Mouse (Mus musculus) lung, postnatal 14 days (tissue): Measurements from ENCODE around the gene Sort1.
A peak's percentile ranks its signal among the peaks of the same experiment; 100 is the strongest.

ENCODE experiments used
- DNase-seq: peaks from one replicate; pipeline ENCODE4 v3.0.0; 2021

The Sort1 gene

DNA sequence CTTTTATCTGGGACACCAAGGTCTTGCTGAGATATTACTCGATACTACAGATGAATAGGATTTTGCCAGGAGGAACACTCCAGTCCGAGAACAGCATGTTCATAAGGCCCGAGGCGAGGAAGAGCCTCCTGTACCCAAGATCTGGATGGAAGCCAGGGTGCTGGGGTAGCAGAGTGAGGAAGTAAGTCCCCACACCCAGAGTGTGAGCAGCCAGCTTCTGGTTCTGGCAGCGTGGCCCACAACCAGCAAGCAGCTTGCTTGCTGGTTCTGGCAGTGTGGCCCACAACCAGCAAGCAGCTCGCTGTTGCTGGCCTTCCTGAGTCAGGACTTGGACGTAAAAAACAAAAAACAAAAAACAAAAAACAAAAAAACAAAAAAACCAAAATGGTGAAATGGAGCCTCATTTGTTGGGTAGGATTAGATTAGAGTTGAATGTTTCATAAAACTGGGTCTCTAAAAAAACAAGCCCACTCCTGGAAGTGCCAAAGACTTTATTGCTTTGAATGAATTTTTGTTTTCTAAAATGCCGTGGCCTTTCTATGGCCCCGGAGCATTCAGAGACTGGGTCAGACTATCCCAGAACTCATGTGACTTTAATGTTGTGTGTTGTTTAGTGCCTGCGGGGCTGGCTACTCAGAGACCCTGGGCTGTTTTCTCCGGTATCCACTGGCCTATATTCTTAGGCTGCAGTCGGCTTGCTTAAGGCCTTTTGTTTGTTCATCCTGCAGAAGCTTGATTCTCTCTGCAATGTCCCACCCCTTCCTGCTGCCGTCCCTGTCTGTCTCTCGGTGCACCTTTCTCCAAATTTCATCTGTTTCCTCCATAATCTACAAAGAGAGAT, 11.7 kb downstream of the Sort1 start:
- peak; percentile 80 for DNase-seq

DNA sequence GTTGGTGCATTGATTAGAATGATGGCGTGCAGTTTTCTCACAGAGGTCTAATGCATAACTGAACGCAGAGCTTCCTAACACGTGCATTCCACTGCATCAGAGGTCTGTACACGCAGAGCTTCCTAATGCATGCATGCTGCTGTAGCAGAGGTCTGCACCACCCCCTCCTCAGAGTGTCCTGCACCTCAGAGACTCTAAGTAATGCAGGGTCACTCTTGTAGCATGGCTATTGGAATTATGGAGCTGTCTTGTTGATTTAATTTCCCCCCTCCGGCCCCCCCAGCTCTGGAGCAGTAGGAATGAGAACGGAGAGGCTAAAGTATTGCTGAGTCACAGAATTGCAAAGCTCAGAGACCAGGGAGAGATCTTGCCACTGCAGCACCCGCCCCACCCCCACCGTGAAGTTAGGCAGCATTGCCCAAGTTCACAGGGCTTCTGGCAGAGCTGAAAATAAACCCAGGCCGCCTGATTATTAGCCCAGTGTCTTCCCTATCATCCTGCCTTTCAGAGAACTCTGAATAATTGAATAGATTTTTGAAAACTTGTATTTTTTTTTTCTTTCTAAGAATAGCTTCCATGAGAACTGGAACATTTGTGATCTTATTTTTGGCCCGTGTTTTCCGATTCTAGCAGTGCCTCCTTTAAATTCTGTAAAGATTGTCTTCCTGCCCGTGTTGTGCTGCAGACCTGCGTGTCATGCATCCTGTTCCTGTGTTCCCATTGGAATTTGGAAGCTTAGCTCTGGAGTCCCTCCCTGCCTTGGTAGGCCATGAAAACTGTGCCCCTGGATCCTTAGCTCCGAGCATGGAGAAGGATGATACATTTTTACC, 12.6 kb downstream of the Sort1 start:
- DNase-seq: peak; percentile 66

DNA sequence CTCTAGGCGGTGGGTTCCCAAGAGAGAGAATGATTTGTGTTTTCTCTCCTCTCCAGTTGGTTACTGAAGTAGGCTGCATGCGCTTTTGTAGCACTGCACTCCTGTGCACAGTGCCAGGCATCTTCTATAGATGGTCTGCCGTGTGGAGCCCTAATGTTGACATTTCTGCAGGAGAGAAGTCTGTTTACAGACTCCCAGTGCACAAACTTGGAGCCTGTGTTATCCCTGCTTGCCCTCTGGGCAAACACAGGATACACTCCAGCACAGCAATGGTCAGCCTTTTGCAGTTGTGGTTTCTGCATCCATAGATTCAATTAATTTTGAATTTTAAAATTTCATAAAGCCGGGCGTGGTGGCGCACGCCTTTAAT, 13.2 kb downstream of the Sort1 start:
- no peak for DNase-seq

DNA sequence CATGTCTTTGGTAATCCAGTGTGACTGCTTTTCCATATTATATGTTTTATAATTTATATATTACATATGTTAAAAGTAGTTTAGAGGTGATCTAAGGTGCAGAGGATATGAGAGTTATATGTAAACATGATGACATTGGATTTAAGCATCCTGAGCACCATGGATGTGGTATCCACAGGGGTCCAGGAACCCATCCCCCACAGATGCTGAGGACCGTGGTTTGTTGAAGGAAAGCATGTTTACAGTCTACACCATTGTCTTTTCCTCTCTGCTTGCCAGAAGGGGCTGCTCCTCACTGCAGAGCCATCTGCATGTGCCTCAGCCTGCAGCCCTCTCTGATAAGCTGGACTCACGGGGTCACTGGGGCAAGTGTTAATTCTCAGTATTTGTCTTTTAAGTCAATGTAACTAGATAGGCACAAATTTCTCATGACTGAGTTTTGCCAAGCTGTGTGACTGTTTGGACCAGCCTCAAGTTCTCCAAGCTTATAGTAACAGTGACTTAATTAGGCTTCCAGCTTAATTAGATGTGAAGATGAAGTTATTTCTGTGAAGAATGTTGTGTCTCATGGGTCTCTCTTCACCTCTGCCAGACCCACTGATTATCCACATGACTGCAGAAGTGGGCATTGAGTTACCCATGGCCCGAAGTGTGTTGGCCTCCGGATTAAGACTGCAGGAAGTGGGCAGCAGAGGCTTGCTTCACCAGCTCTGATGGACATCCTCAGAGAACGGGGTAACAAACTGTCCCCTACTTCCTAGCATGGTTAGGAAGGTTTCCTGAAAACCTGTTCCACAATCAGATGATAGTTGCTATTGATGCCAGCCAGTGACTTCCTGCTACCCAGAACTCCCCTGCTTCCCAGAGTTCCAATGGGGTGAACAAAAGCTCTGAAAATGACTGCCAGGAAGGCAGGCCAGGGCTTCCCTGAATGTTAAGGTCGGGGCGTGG, 14.0 kb downstream of the Sort1 start:
- no peak for DNase-seq

DNA sequence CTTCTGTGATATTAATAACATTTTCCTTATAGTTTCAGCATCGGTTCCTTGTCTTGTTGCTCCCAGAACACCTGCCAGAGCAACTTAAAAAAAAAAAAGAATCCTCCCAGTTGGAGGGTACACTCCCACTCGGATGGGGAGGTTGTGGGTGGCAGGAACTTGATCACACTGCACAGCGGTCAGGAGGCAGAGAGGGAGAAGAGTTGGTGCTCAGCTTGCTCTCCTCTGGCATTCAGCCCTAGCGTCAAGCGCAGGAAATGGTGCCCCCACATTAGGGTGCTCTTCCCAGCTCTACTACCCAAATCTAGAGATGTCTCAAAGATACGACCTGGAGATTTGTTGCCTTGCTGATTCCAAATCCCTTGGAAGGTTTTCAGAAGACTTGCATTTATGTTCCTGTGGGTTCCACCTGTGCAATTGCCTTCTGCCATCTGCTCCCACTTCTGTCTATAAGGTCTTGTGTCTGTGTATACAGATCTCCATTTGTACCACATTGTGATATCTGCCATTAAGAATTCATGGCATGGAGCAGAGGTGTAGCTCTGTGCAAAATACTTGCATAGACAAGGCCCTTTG, 16.7 kb downstream of the Sort1 start:
- DNase-seq: no peak

GRCm38 (mm10) chr3:108303683-108304082, 19.8 kb downstream of the Sort1 start:
- no peak for DNase-seq

- DNase-seq: no peak
These were observed 20.9 kb downstream of the Sort1 start for GRCm38 (mm10) chr3:108304747-108305146.

- DNase-seq: no peak
These were observed 22.5 kb downstream of the Sort1 start for GRCm38 (mm10) chr3:108306387-108306786.

DNA sequence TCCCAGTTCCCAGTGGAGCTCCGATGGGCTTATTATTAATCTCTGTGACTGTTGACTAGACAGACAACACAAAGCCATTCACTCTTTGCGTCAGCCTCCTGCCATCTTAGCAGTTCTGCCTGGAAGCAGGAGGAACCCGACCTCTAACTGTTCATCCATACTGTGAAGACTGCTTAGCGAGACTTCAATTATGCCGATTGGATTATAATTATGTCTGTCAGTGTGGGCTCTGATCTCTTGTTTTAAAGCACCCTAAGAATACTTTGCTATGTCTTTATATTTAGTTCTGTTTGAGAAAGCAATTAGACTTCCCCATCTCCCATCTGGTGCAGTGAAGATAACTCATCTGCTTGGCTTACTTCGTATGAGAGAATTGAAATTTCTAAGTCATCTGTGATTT, 23.6 kb downstream of the Sort1 start:
- DNase-seq: no peak

DNA sequence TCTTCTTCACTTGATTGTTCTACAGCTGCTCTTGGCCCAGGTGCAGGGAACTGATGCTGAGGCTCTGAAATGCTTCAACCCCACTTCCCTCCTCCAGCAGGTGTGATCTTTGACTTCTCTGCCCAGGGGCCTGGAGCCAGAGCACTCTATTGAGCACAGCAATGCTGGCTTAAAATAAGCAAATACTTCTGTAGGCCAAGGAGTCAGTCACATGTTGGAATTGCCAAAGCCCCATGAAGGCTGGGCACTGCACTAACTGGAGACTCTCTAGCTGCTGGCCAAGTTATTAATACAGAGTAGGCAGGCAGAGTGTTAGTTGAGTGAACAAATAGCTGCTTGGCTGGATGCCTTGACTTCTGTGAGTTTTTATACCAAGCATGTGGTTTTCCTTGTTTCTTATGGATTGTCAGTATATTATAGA, 27.0 kb downstream of the Sort1 start:
- DNase-seq: peak; percentile 48

DNA sequence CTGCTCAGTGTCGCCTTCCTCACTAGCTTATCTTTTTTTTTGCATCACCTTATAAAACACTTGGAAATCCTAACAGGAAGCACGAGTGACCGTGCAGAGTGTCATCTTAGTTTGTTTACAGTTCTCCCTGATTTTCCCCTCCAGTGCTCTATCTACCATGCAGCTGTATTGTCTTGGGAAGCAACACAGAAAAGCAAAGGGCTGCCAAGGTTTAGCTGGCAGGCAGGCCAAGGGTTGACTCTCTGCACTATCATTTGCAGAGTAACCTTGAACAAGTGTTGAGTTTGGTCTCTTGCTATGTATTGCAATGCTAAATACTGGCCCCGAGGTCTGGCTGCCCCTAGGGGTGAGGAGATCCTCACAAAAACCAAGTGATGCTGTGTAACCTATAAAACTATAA, 27.8 kb downstream of the Sort1 start:
- no peak for DNase-seq

GRCm38 (mm10) chr3:108312414-108312813, 28.5 kb downstream of the Sort1 start:
- DNase-seq: no peak

GRCm38 (mm10) chr3:108313138-108313537, 29.3 kb downstream of the Sort1 start:
- no peak for DNase-seq

GRCm38 (mm10) chr3:108314038-108314675, 30.3 kb downstream of the Sort1 start:
- DNase-seq: no peak

- no peak for DNase-seq
These were observed 34.6 kb downstream of the Sort1 start for GRCm38 (mm10) chr3:108318517-108318916.

GRCm38 (mm10) chr3:108321671-108322070, 37.8 kb downstream of the Sort1 start:
- no peak for DNase-seq

- no peak for DNase-seq
These were observed 38.3 kb downstream of the Sort1 start for GRCm38 (mm10) chr3:108322136-108322535.

DNA sequence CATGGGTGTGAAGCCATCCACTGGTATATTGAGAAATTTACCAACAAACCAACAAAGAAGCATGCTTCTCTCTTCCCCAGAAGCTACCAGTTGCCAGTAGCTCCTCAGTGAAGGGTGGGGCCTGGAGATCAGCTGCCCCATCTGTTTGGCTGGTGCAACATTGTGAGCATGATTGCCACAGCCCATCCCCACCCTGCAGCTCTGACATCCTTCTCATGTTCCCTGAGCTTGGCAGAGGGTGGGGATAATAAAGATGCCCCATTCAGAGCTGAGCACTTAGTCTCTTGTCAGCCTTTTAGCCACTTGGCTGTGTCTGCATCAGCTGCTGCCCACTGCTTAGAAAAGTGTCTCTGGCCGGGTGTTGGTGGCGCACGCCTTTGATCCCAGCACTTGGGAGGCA, 39.1 kb downstream of the Sort1 start:
- peak; percentile 23 for DNase-seq

GRCm38 (mm10) chr3:108324837-108325236, 41.0 kb downstream of the Sort1 start:
- DNase-seq: no peak

DNA sequence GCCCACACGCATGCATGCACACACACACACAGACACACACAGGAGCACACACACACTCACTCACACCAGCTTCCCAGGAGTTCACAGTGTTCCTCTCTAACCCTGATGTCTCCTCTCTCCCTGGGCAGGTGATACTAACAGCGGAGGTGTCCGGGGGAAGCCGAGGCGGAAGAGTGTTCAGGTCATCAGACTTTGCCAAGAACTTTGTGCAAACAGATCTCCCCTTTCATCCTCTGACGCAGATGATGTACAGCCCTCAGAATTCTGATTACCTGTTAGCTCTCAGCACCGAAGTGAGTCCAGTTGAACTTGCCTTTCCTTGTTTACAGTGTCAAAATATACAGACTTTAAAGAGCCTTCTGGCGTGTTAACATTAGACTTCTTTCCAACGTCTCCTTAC, 41.6 kb downstream of the Sort1 start:
- no peak for DNase-seq

DNA sequence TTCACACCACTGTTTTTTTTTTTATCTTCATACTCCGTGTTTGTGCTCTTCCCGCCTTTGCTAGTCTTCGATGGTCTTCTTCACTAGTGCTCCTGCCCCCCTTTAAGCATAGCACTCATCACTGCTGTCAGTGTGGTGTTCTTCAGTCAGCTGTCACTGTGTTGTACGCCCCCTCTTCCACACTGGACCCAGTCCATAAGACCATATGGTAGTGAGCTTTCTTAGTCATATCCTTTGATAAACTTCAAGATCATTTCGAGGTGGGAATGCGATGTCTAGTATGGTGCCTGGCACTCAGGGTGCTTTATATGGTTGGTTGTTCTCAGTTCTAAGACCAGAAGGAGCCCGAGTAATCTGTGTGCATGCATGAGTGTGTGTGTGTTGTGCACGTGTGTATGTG, 43.4 kb downstream of the Sort1 start:
- DNase-seq: peak; percentile 47

DNA sequence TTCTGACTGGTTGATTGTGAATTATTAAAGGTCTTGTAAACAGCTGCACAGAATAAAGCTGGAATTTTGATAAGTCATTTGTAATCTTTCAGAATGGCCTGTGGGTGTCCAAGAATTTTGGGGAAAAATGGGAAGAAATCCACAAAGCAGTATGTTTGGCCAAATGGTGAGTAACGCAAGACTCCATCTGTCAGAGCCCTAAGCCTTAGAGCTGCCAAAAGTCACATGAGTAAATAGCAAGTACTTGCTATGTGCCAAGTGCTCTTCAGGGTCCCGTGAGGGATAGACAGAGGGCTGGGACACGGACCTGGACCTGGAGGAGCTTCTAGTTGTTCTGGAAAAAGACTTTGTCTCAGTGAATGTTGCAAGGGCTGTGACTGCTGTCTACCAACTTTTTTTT, 44.0 kb downstream of the Sort1 start:
- DNase-seq: peak; percentile 40
